Mouse (Mus musculus) liver, postnatal 0 days (tissue): ENCODE results near the gene Mccc1. TPM values are rescaled to one million over a fixed set of nuclear protein-coding genes. Genes with fewer than 3 reads are reported as not detected.

Experiments
- ATAC-seq: fragments of 200-750 bp; cut with Nextera tagmentation; 2 replicates; pipeline ENCODE4 v1.8.0; 2017; ENCODE audit warnings: mild to moderate bottlenecking, moderate library complexity
- DNase-seq: peaks from one replicate; pipeline ENCODE4 v3.0.0-alpha.2; 2016
- H3K27ac ChIP-seq: fragments of 300-500 bp; sonication (generic); 2 replicates; pipeline ENCODE4 v1.5.1; 2014; ENCODE audit warnings: antibody characterized with exemption, moderate library complexity, mild to moderate bottlenecking, low read depth
- H3K27me3 ChIP-seq: fragments of 300-500 bp; sonication (generic); 2 replicates; pipeline ENCODE4 v1.6.1; 2014; ENCODE audit warnings: low read length, control low read depth, mixed read lengths; ENCODE audit not compliant: insufficient read depth
- H3K36me3 ChIP-seq: fragments of 300-500 bp; sonication (generic); replicated peaks from 2 replicates; pipeline ENCODE4 v1.6.1; 2014; ENCODE audit warnings: mild to moderate bottlenecking, control low read depth, low read length, moderate library complexity, mixed read lengths; ENCODE audit not compliant: insufficient read depth
- H3K4me1 ChIP-seq: fragments of 300-500 bp; sonication (generic); 2 replicates; pipeline ENCODE4 v1.6.1; 2014; ENCODE audit warnings: antibody characterized with exemption, mild to moderate bottlenecking, control low read depth; ENCODE audit not compliant: insufficient read depth
- H3K4me2 ChIP-seq: fragments of 300-500 bp; sonication (generic); 2 replicates; pipeline ENCODE4 v1.6.1; 2014; ENCODE audit warnings: low read depth, mild to moderate bottlenecking, low read length, moderate library complexity, mixed read lengths
- H3K4me3 ChIP-seq: fragments of 300-500 bp; sonication (generic); 2 replicates; pipeline ENCODE4 v1.5.1; 2014; ENCODE audit warnings: low read depth, low read length
- H3K9ac ChIP-seq: fragments of 300-500 bp; sonication (generic); replicated peaks from 2 replicates; pipeline ENCODE4 v1.6.1; 2014; ENCODE audit warnings: mild to moderate bottlenecking, moderate library complexity
- H3K9me3 ChIP-seq: fragments of 300-500 bp; sonication (generic); 2 replicates; pipeline ENCODE4 v1.6.1; 2016; ENCODE audit warnings: mild to moderate bottlenecking, control low read depth, low read length, mixed read lengths
- CTCF ChIP-seq: sonication (generic); IDR thresholded peaks from 2 replicates; pipeline ENCODE4 v1.5.1; 2016; ENCODE audit warnings: antibody characterized with exemption, low read depth
- EP300 ChIP-seq: IDR thresholded peaks from 2 replicates; pipeline ENCODE4 v1.6.1; 2016; ENCODE audit warnings: antibody characterized with exemption, low read depth, mild to moderate bottlenecking
- WGBS: fragments of 180-500 bp; shearing (Covaris S2); extraction: QIAGEN DNeasy Blood & Tissue Kit; methylation state at CpG from one replicate; pipeline ENCODE4 v1.1.7; 2014; ENCODE audit not compliant: insufficient replicate concordance; 5-methylcytosine and 5-hydroxymethylcytosine counted together
- polyA plus RNA-seq: library from polyadenylated mRNA; unstranded; fragments of >200 nt; fragmentation: Nextera tagmentation; extraction: Ambion mirVana; gene quantifications from 2 replicates; pipeline ENCODE4 v1.2.1, GENCODE M21; 2015

The Mccc1 gene
- polyA plus RNA-seq, 1 experiment from 2014 or later = 15.2 TPM

DNA sequence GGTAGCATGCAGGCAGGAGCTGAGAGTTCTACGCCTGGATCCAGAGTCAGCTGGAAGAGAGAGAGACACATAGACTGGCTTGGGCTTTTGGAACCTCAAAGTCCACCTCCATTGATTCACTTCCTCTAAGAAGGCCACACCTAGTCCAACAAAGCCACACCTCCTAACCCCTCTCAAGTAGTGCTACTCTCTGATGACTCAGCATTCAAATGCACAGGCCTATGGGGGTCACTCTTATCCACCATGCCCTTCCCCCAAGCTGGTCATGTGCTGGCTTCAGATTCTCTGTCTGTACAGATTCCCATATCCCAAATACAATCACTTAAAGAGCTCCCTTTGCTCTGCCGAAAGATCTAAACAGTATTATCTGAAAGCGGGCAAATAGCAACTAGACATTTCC, 43.2 kb downstream of the Mccc1 start:
- H3K9ac ChIP-seq = no peak overlapping the region
- TF ChIP-seq CTCF = no peak
- TF ChIP-seq EP300 = no peak
- 84% methylated on average over 3 of the region's 3 CpGs for WGBS
- no peak overlapping the region for H3K4me3 ChIP-seq
- DNase-seq (no peak), ATAC-seq (no peak)
- H3K4me1 ChIP-seq = no peaks in the 10 kb centered on the region
- no peaks in the 10 kb centered on the region for H3K27me3 ChIP-seq
- H3K27ac ChIP-seq = no peak overlapping the region
- H3K36me3 ChIP-seq = peaks cover 13% of the 10 kb centered on the region; the same call in 1 of the 2 replicates
- no peak overlapping the region for H3K4me2 ChIP-seq
- H3K9me3 ChIP-seq = no peaks in the 10 kb centered on the region

DNA sequence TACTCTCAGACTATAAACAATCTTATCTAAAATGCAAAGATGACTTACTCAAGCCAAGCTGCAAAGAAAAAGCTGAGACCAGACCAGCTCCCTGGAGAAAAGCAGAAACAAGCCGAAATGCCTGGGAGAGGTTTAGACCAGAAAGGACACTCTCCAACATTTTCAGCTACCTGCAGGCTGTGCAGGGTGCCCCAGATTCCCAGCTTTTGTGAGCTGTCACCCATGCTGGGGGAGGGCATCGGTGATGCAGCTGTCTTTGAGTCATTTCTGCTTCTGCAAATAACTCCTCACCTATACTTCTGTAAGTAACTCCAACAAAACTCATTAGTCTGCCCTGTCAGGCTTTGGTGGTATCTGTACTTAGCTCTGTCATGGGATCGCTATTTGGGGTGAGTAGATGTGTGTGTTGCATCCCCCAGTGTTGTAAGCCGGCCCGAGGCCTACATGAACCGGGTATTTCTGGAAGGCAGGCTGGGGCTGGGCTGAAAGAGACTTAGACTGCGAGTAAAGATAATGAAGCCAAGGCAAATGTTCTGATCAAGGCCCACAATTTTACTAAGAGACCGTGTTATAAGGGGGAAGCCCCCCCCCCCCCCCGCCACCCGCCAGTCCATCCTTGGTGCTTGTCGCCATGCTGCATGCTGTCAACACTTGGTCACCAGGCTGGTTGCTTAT, 45.4 kb downstream of the Mccc1 start:
- H3K4me3 ChIP-seq = no peak overlapping the region
- H3K27me3 ChIP-seq = no peaks in the 10 kb centered on the region
- no peak overlapping the region for H3K9ac ChIP-seq
- no peak for TF ChIP-seq EP300
- no peak for TF ChIP-seq CTCF
- H3K27ac ChIP-seq = no peak overlapping the region
- no peaks in the 10 kb centered on the region for H3K9me3 ChIP-seq
- H3K36me3 ChIP-seq = peaks cover 6% of the 10 kb centered on the region; the same call in 1 of the 2 replicates
- WGBS = 89% methylated on average over 11 of the region's 11 CpGs
- H3K4me2 ChIP-seq = no peak overlapping the region
- ATAC-seq = no peak
- no peaks in the 10 kb centered on the region for H3K4me1 ChIP-seq
- no peak for DNase-seq

DNA sequence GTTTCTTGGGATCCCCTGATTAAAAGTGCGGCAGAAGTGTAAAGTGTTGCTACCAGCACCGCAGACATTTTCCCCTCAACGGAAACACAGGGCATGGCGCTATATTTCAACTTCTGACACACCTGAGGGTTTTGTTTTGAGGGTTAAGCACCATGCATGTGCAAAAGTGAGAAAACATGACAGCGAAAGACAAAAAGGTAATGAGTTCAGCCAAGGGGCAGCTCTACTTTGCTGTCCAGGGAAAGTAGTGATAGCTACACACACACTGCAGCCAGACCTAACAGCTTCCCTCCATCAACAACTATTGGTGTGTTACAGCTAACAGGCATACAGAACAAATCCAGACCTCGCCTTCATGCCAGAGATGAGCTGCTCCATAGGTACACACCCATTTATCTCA, 46.7 kb downstream of the Mccc1 start:
- peaks cover 5% of the 10 kb centered on the region; the same call in 1 of the 2 replicates for H3K36me3 ChIP-seq
- H3K4me2 ChIP-seq = no peak overlapping the region
- no peaks in the 10 kb centered on the region for H3K4me1 ChIP-seq
- WGBS = 87% methylated on average over 6 of the region's 6 CpGs
- H3K27me3 ChIP-seq = no peaks in the 10 kb centered on the region
- no peak overlapping the region for H3K27ac ChIP-seq
- H3K4me3 ChIP-seq = no peak overlapping the region
- ATAC-seq (no peak), DNase-seq (no peak)
- no peak overlapping the region for H3K9ac ChIP-seq
- H3K9me3 ChIP-seq = no peaks in the 10 kb centered on the region
- no peak for TF ChIP-seq EP300

DNA sequence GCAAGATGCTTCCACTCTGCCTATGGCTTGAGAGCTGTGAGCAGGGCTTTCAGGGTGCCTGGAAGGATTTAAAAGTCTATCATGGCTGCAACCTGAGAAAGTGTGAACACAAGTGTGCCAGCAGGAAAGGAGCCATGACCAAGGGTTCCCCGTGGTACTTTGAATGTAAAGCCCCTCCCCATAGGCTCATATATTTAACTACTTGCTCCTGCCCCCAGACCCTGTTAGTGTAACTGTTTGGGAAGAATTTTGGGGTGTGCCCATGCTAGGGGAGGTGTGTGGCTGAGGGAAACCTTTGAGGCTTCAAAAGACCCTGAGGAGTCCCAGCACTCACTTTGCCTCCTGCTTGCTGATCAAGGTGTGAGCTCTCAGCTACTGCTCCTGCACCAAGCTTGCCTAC, 47.3 kb downstream of the Mccc1 start:
- Histone ChIP-seq H3K27ac (no peak overlapping the region), H3K4me1 (no peaks in the 10 kb centered on the region), H3K9me3 (no peaks in the 10 kb centered on the region), H3K36me3 (0 out of 2 replicates have a peak, but pooled peaks cover 3% of the 10 kb centered on the region), H3K4me3 (no peak overlapping the region), H3K9ac (no peak overlapping the region), H3K4me2 (no peak overlapping the region), H3K27me3 (no peaks in the 10 kb centered on the region)
- ATAC-seq (no peak), DNase-seq (no peak)
- no peak for TF ChIP-seq EP300
- TF ChIP-seq CTCF = no peak
- 56% methylated on average over 1 of the region's 1 CpGs for WGBS

DNA sequence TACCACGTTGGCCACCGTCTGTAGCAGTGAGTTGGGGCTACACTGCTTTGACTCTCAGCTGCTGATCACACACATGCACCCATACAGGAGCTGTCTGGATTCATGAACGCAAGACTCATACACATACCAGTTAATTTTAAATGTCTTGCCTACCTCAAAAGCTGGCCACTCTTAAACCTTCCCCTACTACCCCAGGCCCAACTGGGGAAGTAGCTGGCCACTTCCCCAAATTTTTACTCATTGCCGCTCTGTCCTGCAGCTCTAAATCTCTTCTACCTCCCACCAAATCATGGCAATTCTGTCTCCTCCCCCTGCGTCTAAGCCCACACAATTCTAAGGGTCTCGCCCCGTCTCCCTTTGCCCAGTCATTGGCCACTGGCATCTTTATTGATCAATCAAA, 52.3 kb downstream of the Mccc1 start:
- Histone ChIP-seq H3K4me3 (no peak overlapping the region), H3K9ac (no peak overlapping the region), H3K36me3 (no peaks in the 10 kb centered on the region), H3K27ac (no peak overlapping the region), H3K27me3 (no peaks in the 10 kb centered on the region), H3K9me3 (no peaks in the 10 kb centered on the region), H3K4me1 (no peaks in the 10 kb centered on the region), H3K4me2 (no peak overlapping the region)
- 63% methylated on average over 7 of the region's 7 CpGs for WGBS
- TF ChIP-seq EP300 = no peak
- no peak for TF ChIP-seq CTCF
- no peak for DNase-seq
- no peak for ATAC-seq

DNA sequence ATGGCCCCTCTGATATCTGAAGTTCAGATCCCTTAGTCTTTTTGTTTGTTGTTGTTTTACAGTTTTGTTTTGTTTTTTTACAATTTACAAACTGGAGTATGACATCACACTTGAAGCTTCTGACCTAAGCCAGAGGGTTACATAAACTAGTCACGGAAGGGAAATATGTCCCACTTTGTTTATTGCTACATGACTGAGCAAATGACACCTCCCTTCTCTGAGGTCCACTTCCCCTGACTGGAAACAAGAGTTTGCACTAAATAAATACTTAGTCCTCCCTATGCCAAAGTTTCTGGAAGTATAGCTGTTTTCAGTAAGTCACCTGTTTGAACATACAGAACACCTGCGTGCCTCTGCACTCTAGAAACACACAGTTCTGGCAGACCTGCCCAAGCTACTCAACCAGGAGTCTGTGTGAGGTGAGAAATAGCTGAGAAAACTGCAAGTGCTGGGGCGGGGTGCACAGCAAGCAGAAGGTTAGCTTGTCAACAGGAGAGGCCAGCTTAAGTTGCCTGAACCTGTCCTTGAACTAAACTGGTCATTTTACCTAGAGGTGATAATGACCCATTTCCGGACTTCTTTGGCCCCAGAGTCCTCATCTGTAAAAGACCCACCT, 59.9 kb downstream of the Mccc1 start:
- no peak for ATAC-seq
- Histone ChIP-seq H3K9ac (no peak overlapping the region), H3K4me2 (no peak overlapping the region), H3K4me1 (no peaks in the 10 kb centered on the region), H3K27me3 (no peaks in the 10 kb centered on the region), H3K27ac (no peak overlapping the region), H3K4me3 (no peak overlapping the region), H3K9me3 (no peaks in the 10 kb centered on the region), H3K36me3 (0 out of 2 replicates have a peak, but pooled peaks cover 3% of the 10 kb centered on the region)
- TF ChIP-seq EP300 (no peak), CTCF (no peak)
- no peak for DNase-seq
- WGBS = 69% methylated on average over 4 of the region's 4 CpGs

DNA sequence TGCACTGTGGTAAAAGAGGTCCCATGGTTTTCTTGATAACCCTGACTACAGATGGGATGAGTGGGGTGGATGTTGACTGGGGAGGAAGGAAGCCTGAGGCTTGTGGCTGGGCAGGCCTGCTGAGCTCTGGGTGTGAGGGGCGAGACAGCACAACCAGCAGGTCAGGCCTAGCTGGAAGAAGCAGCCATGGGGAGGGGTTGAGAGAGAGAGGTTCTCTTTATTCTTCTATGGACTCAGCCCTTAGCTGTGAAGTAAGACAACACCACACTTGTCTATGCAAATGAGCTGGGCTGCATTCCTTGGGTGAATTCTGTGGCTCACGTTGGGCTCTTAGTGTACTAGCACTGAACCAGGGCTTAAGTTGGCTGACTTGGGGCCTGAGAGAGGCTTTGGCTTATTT, 60.4 kb downstream of the Mccc1 start:
- H3K9me3 ChIP-seq = no peaks in the 10 kb centered on the region
- H3K27ac ChIP-seq = no peak overlapping the region
- no peak overlapping the region for H3K9ac ChIP-seq
- no peak for ATAC-seq
- H3K36me3 ChIP-seq = 0 out of 2 replicates have a peak, but pooled peaks cover 3% of the 10 kb centered on the region
- no peak overlapping the region for H3K4me3 ChIP-seq
- 39% methylated on average over 2 of the region's 2 CpGs for WGBS
- no peak for DNase-seq
- no peak overlapping the region for H3K4me2 ChIP-seq
- TF ChIP-seq EP300 = no peak
- H3K27me3 ChIP-seq = no peaks in the 10 kb centered on the region
- H3K4me1 ChIP-seq = 0 out of 2 replicates have a peak, but pooled peaks cover under 1% of the 10 kb centered on the region
